Mouse (Mus musculus) forebrain, embryonic 13.5 days (tissue): ENCODE results near the gene Dedd. TPM values are rescaled to one million over a fixed set of nuclear protein-coding genes. Genes with fewer than 3 reads are reported as not detected.

ENCODE experiments used
- ATAC-seq: fragments of 200-750 bp; cut with Nextera tagmentation; 2 replicates; pipeline ENCODE4 v1.8.0; 2017
- H3K27ac ChIP-seq: fragments of 300-500 bp; sonication (generic); 2 replicates; pipeline ENCODE4 v1.5.1; 2015; ENCODE audit warnings: inconsistent platforms, mild to moderate bottlenecking, moderate library complexity
- H3K27me3 ChIP-seq: fragments of 300-500 bp; sonication (generic); 2 replicates; pipeline ENCODE4 v1.6.1; 2015; ENCODE audit warnings: mild to moderate bottlenecking, inconsistent platforms
- H3K36me3 ChIP-seq: fragments of 300-500 bp; sonication (generic); 2 replicates; pipeline ENCODE4 v1.6.1; 2015; ENCODE audit warnings: mild to moderate bottlenecking, inconsistent platforms; ENCODE audit not compliant: poor library complexity, severe bottlenecking
- H3K4me1 ChIP-seq: fragments of 300-500 bp; sonication (generic); 2 replicates; pipeline ENCODE4 v1.6.1; 2015; ENCODE audit warnings: inconsistent platforms
- H3K4me2 ChIP-seq: fragments of 300-500 bp; sonication (generic); 2 replicates; pipeline ENCODE4 v1.6.1; 2015; ENCODE audit warnings: inconsistent platforms, mild to moderate bottlenecking, moderate library complexity
- H3K4me3 ChIP-seq: fragments of 300-500 bp; sonication (generic); 2 replicates; pipeline ENCODE4 v1.5.1; 2015; ENCODE audit warnings: mild to moderate bottlenecking, inconsistent platforms
- H3K9ac ChIP-seq: fragments of 300-500 bp; sonication (generic); 2 replicates; pipeline ENCODE4 v1.6.1; 2015; ENCODE audit warnings: mild to moderate bottlenecking, inconsistent platforms
- H3K9me3 ChIP-seq: fragments of 300-500 bp; sonication (generic); replicated peaks from 2 replicates; pipeline ENCODE4 v1.6.1; 2016; ENCODE audit warnings: inconsistent platforms
- WGBS: fragments of 180-500 bp; shearing (Covaris S2); methylation state at CpG from one replicate; pipeline ENCODE4 v1.1.7; 2015; 5-methylcytosine and 5-hydroxymethylcytosine counted together
- polyA plus RNA-seq: library from polyadenylated mRNA; unstranded; fragments of >200 nt; fragmentation: Nextera tagmentation; extraction: Ambion mirVana; gene quantifications from 2 replicates; pipeline ENCODE4 v1.2.1, GENCODE M21; 2015

The Dedd gene
- polyA plus RNA-seq, 1 experiment from 2014 or later, result 50.9 TPM

DNA sequence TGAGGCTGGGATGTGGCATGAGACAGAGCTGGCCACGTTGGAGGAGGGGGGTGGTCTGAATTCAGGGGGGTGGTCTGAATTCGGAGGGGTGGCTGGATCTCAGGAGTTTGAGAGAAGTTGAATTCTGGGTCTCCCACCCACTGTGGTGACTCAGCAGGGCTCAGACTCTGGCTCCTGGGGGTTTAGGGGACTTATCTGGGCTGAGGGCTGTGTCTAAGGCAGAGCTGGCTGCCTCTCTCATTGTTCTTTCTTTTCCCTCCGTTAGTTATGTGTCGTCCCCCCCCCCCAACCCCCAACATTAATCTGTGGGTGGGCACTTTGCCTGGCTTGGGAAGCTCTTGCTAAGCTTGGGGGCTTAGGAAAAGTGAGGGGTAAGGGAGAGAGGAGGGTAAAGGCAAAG, 45.0 kb downstream of the Dedd start:
- no peaks in the 10 kb centered on the region for H3K36me3 ChIP-seq

DNA sequence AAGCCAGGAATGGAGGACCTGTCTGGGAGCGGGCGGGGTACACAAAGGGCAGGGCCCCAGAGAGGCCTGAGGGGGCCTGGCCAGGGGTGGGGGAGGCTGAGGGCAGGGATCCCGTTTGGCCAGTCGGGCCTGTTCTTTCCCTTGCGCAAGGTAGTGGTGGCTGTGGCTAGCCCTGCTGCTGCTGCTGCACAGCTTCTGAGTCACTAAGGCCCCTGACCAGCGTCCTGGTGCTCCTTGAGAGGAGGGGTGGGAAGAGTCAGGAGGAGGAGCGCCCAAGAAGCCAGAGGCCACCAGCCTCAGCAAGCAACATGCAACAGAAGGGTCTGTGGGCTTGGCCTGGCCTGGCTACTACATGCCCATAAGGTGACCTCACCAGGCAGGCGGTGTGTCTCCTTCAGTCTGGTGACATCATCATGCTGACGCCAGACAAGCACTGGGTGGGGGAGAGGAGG, 46.7 kb downstream of the Dedd start:
- H3K9me3 ChIP-seq, result no peaks in the 10 kb centered on the region
- ATAC-seq, result no peak
- H3K4me1 ChIP-seq, result peaks cover 11% of the 10 kb centered on the region
- H3K4me3 ChIP-seq, result no peak overlapping the region
- no peaks in the 10 kb centered on the region for H3K36me3 ChIP-seq
- H3K27ac ChIP-seq, result no peak overlapping the region
- H3K9ac ChIP-seq, result no peak overlapping the region
- peaks cover 13% of the 10 kb centered on the region for H3K27me3 ChIP-seq
- WGBS, result 51% methylated on average over 9 of the region's 9 CpGs
- H3K4me2 ChIP-seq, result no peak overlapping the region

More for the DNA sequence above, 45.0 kb downstream of the Dedd start:
- H3K27ac ChIP-seq, result no peak overlapping the region
- no peaks in the 10 kb centered on the region for H3K4me1 ChIP-seq
- H3K9me3 ChIP-seq, result no peaks in the 10 kb centered on the region
- H3K27me3 ChIP-seq, result no peaks in the 10 kb centered on the region
- ATAC-seq, result 0 out of 2 replicates have a peak, but pooled peaks have one; percentile 19
- WGBS, result 2% methylated on average over 4 of the region's 4 CpGs
- H3K4me3 ChIP-seq, result no peak overlapping the region
- H3K9ac ChIP-seq, result no peak overlapping the region
- no peak overlapping the region for H3K4me2 ChIP-seq

DNA sequence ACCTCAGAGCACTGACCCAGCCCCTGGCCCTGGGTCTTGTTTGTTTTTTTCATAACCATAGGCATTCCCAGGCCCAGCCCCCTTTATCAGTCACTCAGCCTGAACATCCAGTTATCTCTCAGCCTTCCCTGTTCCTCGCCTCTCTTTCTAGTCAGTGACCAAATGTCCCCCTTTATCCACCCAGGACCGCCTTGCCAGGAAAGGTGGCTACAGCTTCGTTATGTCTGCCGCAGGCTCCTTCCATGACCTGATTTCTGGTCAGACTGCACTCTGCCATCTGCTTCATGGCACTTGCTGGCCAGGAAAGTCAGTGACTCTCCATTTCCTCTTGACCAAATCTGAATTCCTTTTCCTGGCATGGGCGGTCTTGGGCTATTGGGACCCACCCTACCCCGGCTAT, 49.4 kb downstream of the Dedd start:
- peaks cover 17% of the 10 kb centered on the region for H3K27me3 ChIP-seq
- no peaks in the 10 kb centered on the region for H3K36me3 ChIP-seq
- no peak overlapping the region for H3K9ac ChIP-seq
- H3K4me1 ChIP-seq, result peaks cover 11% of the 10 kb centered on the region
- no peak overlapping the region for H3K4me2 ChIP-seq
- ATAC-seq, result no peak
- H3K4me3 ChIP-seq, result no peak overlapping the region
- H3K9me3 ChIP-seq, result no peaks in the 10 kb centered on the region
- WGBS, result 87% methylated on average over 6 of the region's 6 CpGs
- H3K27ac ChIP-seq, result no peak overlapping the region

DNA sequence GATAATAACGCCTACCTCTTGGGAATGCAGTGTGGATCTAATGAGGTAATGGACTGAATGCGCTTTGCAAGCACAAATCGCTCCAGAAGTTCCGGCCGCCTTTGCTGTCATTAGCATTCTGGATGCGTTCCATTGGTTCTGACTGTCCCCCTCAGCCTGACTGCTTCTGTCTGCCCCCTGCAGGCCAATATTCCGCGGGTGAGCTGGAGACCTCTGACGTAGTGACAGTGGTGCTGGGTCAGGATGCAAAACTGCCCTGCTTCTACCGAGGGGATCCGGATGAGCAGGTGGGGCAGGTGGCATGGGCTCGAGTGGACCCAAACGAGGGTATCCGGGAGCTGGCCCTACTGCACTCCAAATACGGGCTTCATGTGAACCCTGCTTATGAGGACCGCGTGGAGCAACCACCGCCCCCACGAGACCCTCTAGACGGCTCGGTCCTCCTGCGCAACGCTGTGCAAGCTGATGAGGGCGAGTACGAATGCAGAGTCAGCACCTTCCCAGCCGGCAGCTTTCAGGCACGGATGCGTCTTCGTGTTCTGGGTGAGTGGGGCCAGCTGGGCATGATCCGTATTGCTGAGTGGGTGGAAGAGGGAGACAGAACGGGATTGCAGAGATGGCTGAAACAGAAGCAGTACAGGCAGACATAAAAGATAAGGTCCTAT, 51.1 kb downstream of the Dedd start:
- peak overlapping the region; percentile 29 for H3K4me3 ChIP-seq
- H3K9me3 ChIP-seq, result no peaks in the 10 kb centered on the region
- no peaks in the 10 kb centered on the region for H3K36me3 ChIP-seq
- peaks cover 11% of the 10 kb centered on the region for H3K4me1 ChIP-seq
- H3K27me3 ChIP-seq, result peaks cover 17% of the 10 kb centered on the region
- WGBS, result 2% methylated on average over 31 of the region's 31 CpGs
- ATAC-seq, result peak; percentile 81
- no peak overlapping the region for H3K27ac ChIP-seq
- peak overlapping the region; percentile 59 for H3K4me2 ChIP-seq
- peak overlapping the region; percentile 34 for H3K9ac ChIP-seq

DNA sequence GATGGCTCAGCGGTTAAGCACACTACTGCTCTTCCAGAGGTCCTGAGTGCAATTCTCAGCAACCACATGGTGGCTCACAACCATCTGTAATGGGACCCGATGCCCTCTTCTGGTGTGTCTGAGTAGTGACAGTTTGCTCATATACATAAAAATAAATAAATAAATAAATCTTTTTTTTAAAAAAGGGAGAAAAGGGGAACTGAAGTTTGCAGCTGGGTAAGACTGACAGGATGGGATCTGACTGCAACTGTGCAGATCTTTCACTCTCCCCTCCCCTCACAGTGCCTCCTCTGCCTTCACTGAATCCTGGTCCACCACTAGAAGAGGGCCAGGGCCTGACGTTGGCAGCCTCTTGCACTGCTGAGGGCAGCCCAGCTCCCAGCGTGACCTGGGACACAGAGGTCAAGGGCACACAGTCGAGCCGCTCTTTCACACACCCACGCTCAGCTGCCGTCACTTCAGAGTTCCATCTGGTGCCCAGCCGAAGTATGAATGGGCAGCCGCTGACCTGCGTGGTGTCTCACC, 53.2 kb downstream of the Dedd start:
- peaks cover 11% of the 10 kb centered on the region for H3K4me1 ChIP-seq
- H3K36me3 ChIP-seq, result no peaks in the 10 kb centered on the region
- no peak overlapping the region for H3K9ac ChIP-seq
- no peak overlapping the region for H3K27ac ChIP-seq
- WGBS, result 86% methylated on average over 11 of the region's 11 CpGs
- no peak for ATAC-seq
- no peaks in the 10 kb centered on the region for H3K9me3 ChIP-seq
- H3K27me3 ChIP-seq, result peaks cover 17% of the 10 kb centered on the region
- no peak overlapping the region for H3K4me2 ChIP-seq
- H3K4me3 ChIP-seq, result no peak overlapping the region

DNA sequence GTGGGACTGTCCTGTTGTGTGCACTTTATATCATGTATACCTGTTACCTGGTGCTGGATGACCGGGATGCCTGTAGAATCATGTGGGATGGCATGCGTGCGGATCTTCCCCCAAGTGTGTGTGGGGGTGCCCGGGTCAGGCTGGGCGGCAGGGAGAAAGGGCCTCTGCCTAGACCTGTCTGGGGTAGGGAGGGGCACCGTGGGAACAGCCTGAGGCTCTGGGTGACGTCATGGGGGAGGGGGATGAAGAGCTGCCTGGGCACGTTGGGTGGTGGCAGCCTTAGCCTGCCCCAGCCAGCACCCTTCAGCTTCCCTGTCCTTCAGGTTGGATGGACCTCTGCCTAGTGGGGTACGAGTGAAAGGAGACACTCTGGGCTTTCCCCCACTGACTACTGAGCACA, 55.4 kb downstream of the Dedd start:
- Histone ChIP-seq H3K9me3 (no peaks in the 10 kb centered on the region), H3K4me1 (peaks cover 11% of the 10 kb centered on the region), H3K36me3 (no peaks in the 10 kb centered on the region), H3K4me2 (no peak overlapping the region), H3K4me3 (no peak overlapping the region), H3K27ac (no peak overlapping the region), H3K27me3 (peaks cover 17% of the 10 kb centered on the region), H3K9ac (no peak overlapping the region)
- ATAC-seq, result 0 out of 2 replicates have a peak, but pooled peaks have one; percentile 7
- 68% methylated on average over 9 of the region's 9 CpGs for WGBS

DNA sequence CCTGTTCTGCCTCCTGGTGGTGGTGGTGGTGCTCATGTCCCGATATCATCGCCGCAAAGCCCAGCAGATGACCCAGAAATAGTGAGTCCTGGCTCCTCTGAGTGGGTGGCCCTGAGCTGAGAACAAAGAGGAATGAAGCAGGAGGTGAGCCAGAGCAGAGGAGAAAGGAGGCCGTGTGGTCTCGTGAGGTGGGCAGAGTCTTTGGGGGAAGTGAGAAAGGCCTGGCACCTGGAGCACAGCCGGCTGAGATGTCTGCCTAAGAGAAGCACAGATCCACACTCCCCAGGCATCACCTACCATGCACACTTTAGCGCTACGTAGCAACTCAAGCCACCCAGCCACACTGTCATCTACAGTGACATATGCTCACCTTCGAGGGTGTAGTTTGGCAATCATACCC, 56.2 kb downstream of the Dedd start:
- Histone ChIP-seq H3K9me3 (no peaks in the 10 kb centered on the region), H3K27ac (no peak overlapping the region), H3K36me3 (no peaks in the 10 kb centered on the region), H3K4me2 (no peak overlapping the region), H3K9ac (no peak overlapping the region), H3K4me1 (peaks cover 3% of the 10 kb centered on the region), H3K4me3 (no peak overlapping the region), H3K27me3 (peaks cover 9% of the 10 kb centered on the region)
- 65% methylated on average over 9 of the region's 9 CpGs for WGBS
- ATAC-seq, result no peak

DNA sequence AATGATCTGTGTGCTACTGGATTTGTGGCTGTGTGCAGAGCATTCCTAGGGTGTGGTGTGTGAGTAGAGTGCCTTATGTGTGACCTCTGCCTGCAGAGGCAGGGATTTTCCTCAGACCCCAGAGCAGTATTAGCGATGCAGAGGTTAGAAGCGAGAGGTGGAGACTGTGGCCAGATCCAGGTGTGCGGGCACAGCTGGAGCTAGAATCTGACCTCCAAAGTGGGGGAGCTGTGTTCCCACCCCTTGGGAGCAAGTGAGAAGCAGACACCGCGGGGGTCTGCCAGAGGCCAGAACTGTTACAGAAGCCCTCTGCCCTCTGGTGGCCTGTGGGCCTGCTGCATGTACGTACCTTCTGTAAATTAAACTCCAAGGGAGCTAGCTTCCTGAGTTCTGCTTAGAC, 58.2 kb downstream of the Dedd start:
- H3K9me3 ChIP-seq, result no peaks in the 10 kb centered on the region
- no peaks in the 10 kb centered on the region for H3K36me3 ChIP-seq
- H3K27me3 ChIP-seq, result no peaks in the 10 kb centered on the region
- WGBS, result 25% methylated on average over 6 of the region's 6 CpGs
- H3K9ac ChIP-seq, result no peak overlapping the region
- ATAC-seq, result no peak
- H3K27ac ChIP-seq, result no peak overlapping the region
- no peak overlapping the region for H3K4me2 ChIP-seq
- no peaks in the 10 kb centered on the region for H3K4me1 ChIP-seq
- no peak overlapping the region for H3K4me3 ChIP-seq

DNA sequence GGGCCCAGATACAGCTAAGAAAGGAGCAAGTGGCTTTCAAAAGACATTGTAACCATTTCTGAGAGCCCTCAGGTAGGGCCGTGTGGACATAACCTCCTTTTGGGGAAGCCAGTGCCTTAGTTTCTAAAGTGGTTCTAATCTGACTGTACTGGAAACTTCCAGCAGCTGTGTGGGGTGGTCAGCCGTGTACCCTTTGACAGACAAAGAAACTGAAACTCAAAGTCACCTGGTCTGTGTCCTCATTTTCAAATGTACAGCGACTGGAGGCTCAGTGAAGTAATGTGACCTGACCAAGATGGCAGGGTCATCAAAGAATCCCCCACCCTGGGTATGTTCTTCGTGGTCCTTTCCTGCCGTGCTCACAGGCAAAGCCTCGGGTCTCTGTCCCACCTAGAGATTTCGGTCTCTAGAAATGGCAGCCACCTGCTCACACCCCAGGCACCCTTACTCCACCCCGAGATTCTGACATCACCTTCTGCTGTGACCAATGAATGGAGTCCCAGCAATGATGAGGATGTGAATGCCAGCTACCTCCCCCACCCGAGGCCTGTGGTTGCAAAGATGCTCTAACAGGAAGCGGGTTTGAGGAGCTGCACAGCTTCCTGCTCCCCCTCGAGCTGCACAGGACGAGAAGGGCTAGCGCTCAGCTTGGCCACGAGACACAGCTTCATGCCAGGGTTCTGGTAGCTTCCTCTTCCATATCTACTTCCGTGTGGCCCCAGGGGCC, 59.6 kb downstream of the Dedd start, which contains the start of gene Arhgap30:
TSS of gene Arhgap30 (plus strand) at position 579 of the 727 bp plus-strand sequence.
- Histone ChIP-seq H3K4me2 (no peak within 1 kb of the TSS), H3K4me1 (no peaks in the 10 kb centered on the region), H3K27me3 (no peaks in the 10 kb centered on the region), H3K9me3 (no peaks in the 10 kb centered on the region), H3K9ac (no peak within 1 kb of the TSS), H3K36me3 (no peaks in the 10 kb centered on the region), H3K27ac (no peak within 1 kb of the TSS), H3K4me3 (no peak within 1 kb of the TSS)
- no peak for ATAC-seq
- WGBS, result 83% methylated on average over 15 of the region's 15 CpGs

DNA sequence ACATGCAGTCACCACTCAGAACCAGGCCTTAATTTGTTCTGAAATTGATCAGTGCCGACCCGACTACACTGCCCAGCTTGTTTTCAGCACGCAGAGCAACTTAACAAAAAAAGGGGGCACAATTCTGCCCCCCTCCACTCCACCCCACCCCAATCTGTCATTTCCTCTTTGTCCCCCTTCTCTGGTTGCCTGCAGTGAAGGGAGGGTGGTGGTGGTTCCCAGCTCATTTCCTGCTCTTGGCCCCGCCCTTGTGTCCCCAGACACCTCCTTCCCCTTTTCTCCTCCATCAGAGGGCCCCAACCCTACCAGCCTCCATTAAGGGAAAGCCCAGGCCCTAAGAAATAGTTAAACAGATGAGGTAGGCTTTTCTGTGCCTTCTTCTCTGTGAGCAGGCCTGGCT, 61.2 kb downstream of the Dedd start:
- WGBS, result 82% methylated on average over 4 of the region's 4 CpGs
- no peaks in the 10 kb centered on the region for H3K9me3 ChIP-seq
- no peaks in the 10 kb centered on the region for H3K36me3 ChIP-seq

More for the DNA sequence above, 61.2 kb downstream of the Dedd start:
- no peak overlapping the region for H3K27ac ChIP-seq
- no peaks in the 10 kb centered on the region for H3K27me3 ChIP-seq
- no peak overlapping the region for H3K4me2 ChIP-seq
- H3K4me1 ChIP-seq, result no peaks in the 10 kb centered on the region
- no peak for ATAC-seq
- H3K9ac ChIP-seq, result no peak overlapping the region
- no peak overlapping the region for H3K4me3 ChIP-seq
